Mouse (Mus musculus) hindbrain, embryonic 14.5 days (tissue): ENCODE data around the gene Sf1. TPM values are rescaled to one million over a fixed set of nuclear protein-coding genes. Genes with fewer than 3 reads are reported as not detected.

Source experiments
- ATAC-seq: fragments of 200-750 bp; cut with Nextera tagmentation; 2 replicates; pipeline ENCODE4 v1.8.0; 2017; ENCODE audit warnings: moderate number of reproducible peaks, mild to moderate bottlenecking, moderate TSS enrichment, moderate library complexity; ENCODE audit not compliant: low FRiP score
- DNase-seq: peaks from one replicate; pipeline ENCODE4 v3.0.0-alpha.2; 2015; ENCODE audit warnings: low spot score
- H3K27ac ChIP-seq: fragments of 300-500 bp; sonication (generic); 2 replicates; pipeline ENCODE4 v1.5.1; 2014; ENCODE audit warnings: mild to moderate bottlenecking, moderate library complexity
- H3K27me3 ChIP-seq: fragments of 300-500 bp; sonication (generic); 2 replicates; pipeline ENCODE4 v1.6.1; 2014; ENCODE audit warnings: mild to moderate bottlenecking, low read length, mixed read lengths; ENCODE audit not compliant: control insufficient read depth, insufficient read depth
- H3K36me3 ChIP-seq: fragments of 300-500 bp; sonication (generic); replicated peaks from 2 replicates; pipeline ENCODE4 v1.6.1; 2014; ENCODE audit not compliant: control insufficient read depth, insufficient read depth
- H3K4me1 ChIP-seq: fragments of 300-500 bp; sonication (generic); replicated peaks from 2 replicates; pipeline ENCODE4 v1.6.1; 2014; ENCODE audit warnings: antibody characterized with exemption, low read length, mixed read lengths; ENCODE audit not compliant: control insufficient read depth, insufficient read depth
- H3K4me2 ChIP-seq: fragments of 300-500 bp; sonication (generic); replicated peaks from 2 replicates; pipeline ENCODE4 v1.6.1; 2014; ENCODE audit warnings: mild to moderate bottlenecking, moderate library complexity
- H3K4me3 ChIP-seq: fragments of 300-500 bp; sonication (generic); replicated peaks from 2 replicates; pipeline ENCODE4 v1.5.1; 2014; ENCODE audit warnings: mild to moderate bottlenecking, low read length
- H3K9ac ChIP-seq: fragments of 300-500 bp; sonication (generic); 2 replicates; pipeline ENCODE4 v1.6.1; 2014
- H3K9me3 ChIP-seq: fragments of 300-500 bp; sonication (generic); 2 replicates; pipeline ENCODE4 v1.6.1; 2016; ENCODE audit warnings: low read length; ENCODE audit not compliant: control insufficient read depth
- WGBS: fragments of 180-500 bp; shearing (Covaris S2); extraction: QIAGEN DNeasy Blood & Tissue Kit; methylation state at CpG from one replicate; pipeline ENCODE4 v1.1.7; 2014; 5-methylcytosine and 5-hydroxymethylcytosine counted together
- polyA plus RNA-seq: library from polyadenylated mRNA; unstranded; fragments of >200 nt; fragmentation: Nextera tagmentation; extraction: Ambion mirVana; gene quantifications from 2 replicates; pipeline ENCODE4 v1.2.1, GENCODE M21; 2014

The Sf1 gene
- 103 and 112 TPM in 2 replicates for polyA plus RNA-seq

DNA sequence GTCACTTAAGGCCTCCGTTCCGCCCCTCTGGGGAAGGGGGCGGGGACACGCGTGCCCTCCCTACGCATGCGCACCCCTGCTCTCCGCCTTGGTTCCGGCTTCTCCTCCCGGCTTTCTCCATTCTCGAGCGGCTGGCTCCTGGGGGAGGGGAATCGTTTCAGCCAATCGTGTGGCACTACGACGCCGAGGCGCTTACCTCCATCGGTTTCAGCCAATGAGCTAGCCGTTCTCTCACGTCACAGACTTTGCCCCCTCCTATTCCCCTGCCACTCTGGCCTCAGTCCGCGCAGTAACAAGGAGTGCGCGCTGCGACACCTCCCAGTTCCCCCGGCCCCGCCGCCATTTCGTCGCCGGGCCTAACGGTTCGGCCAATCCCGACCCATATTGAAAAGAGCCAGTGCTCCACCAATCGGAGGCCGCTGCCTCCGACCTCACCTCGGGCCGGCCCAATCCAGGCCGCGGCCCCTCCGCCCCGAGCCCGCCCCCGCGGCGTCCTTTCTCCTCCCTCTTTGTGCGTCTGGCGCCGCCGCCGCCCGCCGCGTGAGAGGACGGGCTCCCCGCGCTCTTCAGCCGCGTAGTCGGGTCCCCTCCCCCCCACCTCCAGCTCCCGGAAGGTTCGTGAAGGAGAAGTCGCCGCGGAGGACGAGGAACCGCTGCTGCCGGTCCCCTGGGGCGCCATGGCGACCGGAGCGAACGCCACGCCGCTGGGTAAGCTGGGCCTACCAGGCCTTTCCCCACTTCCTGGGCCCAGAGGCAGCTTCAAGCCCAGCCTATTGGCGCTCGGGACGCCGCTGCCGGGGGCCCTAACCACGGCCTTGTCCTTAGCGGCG, at the start of gene Sf1:
TSS of gene Sf1 (plus strand) at position 280 of the 830 bp plus-strand sequence.
- Histone ChIP-seq H3K4me3 (peak within 1 kb of the TSS; percentile 94), H3K4me1 (peaks cover 19% of the 10 kb centered on the region), H3K27me3 (no peaks in the 10 kb centered on the region), H3K36me3 (peaks cover 41% of the 10 kb centered on the region), H3K9ac (peak within 1 kb of the TSS; percentile 95), H3K27ac (peak within 1 kb of the TSS; percentile 97), H3K4me2 (peak within 1 kb of the TSS; percentile 83), H3K9me3 (no peaks in the 10 kb centered on the region)
- ATAC-seq (peak; percentile 99), DNase-seq (peak; percentile 98)
- under 1% methylated on average over 85 of the region's 85 CpGs for WGBS

GRCm38 (mm10) chr19:6313796-6314195, 49.7 kb upstream of the Sf1 start:
- H3K9ac ChIP-seq = no peak overlapping the region
- H3K4me1 ChIP-seq = no peaks in the 10 kb centered on the region
- H3K9me3 ChIP-seq = no peaks in the 10 kb centered on the region
- H3K4me2 ChIP-seq = no peak overlapping the region
- no peaks in the 10 kb centered on the region for H3K27me3 ChIP-seq
- no peak overlapping the region for H3K4me3 ChIP-seq
- H3K36me3 ChIP-seq = peaks cover 12% of the 10 kb centered on the region
- DNase-seq = no peak
- H3K27ac ChIP-seq = no peak overlapping the region
- no peak for ATAC-seq
- 87% methylated on average over 8 of the region's 8 CpGs for WGBS

GRCm38 (mm10) chr19:6314513-6314912, 49.0 kb upstream of the Sf1 start:
- Histone ChIP-seq H3K4me2 (no peak overlapping the region), H3K4me3 (no peak overlapping the region), H3K4me1 (no peaks in the 10 kb centered on the region), H3K27me3 (no peaks in the 10 kb centered on the region), H3K27ac (no peak overlapping the region), H3K36me3 (peaks cover 12% of the 10 kb centered on the region), H3K9me3 (no peaks in the 10 kb centered on the region), H3K9ac (no peak overlapping the region)
- DNase-seq (no peak), ATAC-seq (no peak)
- WGBS = 90% methylated on average over 8 of the region's 8 CpGs

DNA sequence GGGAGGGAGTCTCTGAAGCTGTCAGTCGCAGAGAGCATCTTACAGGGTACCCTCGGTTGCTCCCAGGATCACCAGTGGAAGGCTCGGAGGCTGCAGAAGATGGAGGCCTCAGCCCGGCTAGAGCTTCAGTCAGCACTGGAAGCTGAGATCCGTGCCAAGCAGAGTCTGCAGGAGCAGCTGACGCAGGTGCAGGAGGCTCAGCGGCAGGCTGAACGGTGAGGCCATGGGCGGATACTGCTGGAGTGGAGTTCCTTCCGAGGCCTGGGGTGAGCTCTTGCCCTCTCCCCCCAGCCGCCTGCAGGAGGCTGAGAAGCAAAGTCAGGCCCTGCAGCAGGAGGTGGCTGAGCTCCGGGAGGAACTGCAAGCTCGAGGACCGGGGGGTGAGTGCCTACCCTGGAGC, 47.9 kb upstream of the Sf1 start:
- DNase-seq (no peak), ATAC-seq (no peak)
- Histone ChIP-seq H3K4me1 (no peaks in the 10 kb centered on the region), H3K9ac (no peak overlapping the region), H3K9me3 (no peaks in the 10 kb centered on the region), H3K36me3 (peaks cover 18% of the 10 kb centered on the region), H3K4me3 (no peak overlapping the region), H3K27ac (no peak overlapping the region), H3K4me2 (no peak overlapping the region), H3K27me3 (no peaks in the 10 kb centered on the region)
- WGBS = 75% methylated on average over 14 of the region's 14 CpGs

GRCm38 (mm10) chr19:6318145-6318544, 45.3 kb upstream of the Sf1 start:
- no peak overlapping the region for H3K27ac ChIP-seq
- no peak overlapping the region for H3K4me2 ChIP-seq
- H3K9me3 ChIP-seq = no peaks in the 10 kb centered on the region
- WGBS = 87% methylated on average over 12 of the region's 12 CpGs
- no peak overlapping the region for H3K4me3 ChIP-seq
- no peak for ATAC-seq
- no peak overlapping the region for H3K9ac ChIP-seq
- peaks cover 28% of the 10 kb centered on the region for H3K36me3 ChIP-seq
- H3K4me1 ChIP-seq = no peaks in the 10 kb centered on the region
- DNase-seq = no peak
- no peaks in the 10 kb centered on the region for H3K27me3 ChIP-seq

- H3K4me3 ChIP-seq = no peak overlapping the region
- H3K4me2 ChIP-seq = no peak overlapping the region
- H3K36me3 ChIP-seq = peaks cover 28% of the 10 kb centered on the region; the same call in 1 of the 2 replicates
- no peak overlapping the region for H3K9ac ChIP-seq
- WGBS = 90% methylated on average over 8 of the region's 8 CpGs
- H3K27me3 ChIP-seq = no peaks in the 10 kb centered on the region
- H3K27ac ChIP-seq = no peak overlapping the region
- no peak for DNase-seq
- H3K4me1 ChIP-seq = no peaks in the 10 kb centered on the region
- no peak for ATAC-seq
- no peaks in the 10 kb centered on the region for H3K9me3 ChIP-seq
These were observed 42.1 kb upstream of the Sf1 start for GRCm38 (mm10) chr19:6321358-6321757.

- no peaks in the 10 kb centered on the region for H3K27me3 ChIP-seq
- peaks cover 28% of the 10 kb centered on the region; the same call in 1 of the 2 replicates for H3K36me3 ChIP-seq
- DNase-seq (no peak), ATAC-seq (no peak)
- no peak overlapping the region for H3K4me3 ChIP-seq
- H3K9me3 ChIP-seq = no peaks in the 10 kb centered on the region
- 86% methylated on average over 33 of the region's 33 CpGs for WGBS
- H3K4me2 ChIP-seq = no peak overlapping the region
- H3K9ac ChIP-seq = no peak overlapping the region
- no peak overlapping the region for H3K27ac ChIP-seq
- H3K4me1 ChIP-seq = no peaks in the 10 kb centered on the region
These were observed 41.5 kb upstream of the Sf1 start for GRCm38 (mm10) chr19:6321786-6322621.

- 83% methylated on average over 9 of the region's 9 CpGs for WGBS
These were observed 38.7 kb upstream of the Sf1 start for GRCm38 (mm10) chr19:6324751-6325150.

GRCm38 (mm10) chr19:6331178-6331577, 32.3 kb upstream of the Sf1 start:
- H3K4me3 ChIP-seq = no peak overlapping the region
- ATAC-seq = no peak
- no peak for DNase-seq
- WGBS = 71% methylated on average over 5 of the region's 5 CpGs
- no peak overlapping the region for H3K27ac ChIP-seq
- no peak overlapping the region for H3K9ac ChIP-seq
- H3K4me1 ChIP-seq = peaks cover 10% of the 10 kb centered on the region
- no peaks in the 10 kb centered on the region for H3K27me3 ChIP-seq
- H3K9me3 ChIP-seq = no peaks in the 10 kb centered on the region
- no peak overlapping the region for H3K4me2 ChIP-seq
- H3K36me3 ChIP-seq = no peaks in the 10 kb centered on the region

More at GRCm38 (mm10) chr19:6324751-6325150, 38.7 kb upstream of the Sf1 start:
- Histone ChIP-seq H3K9me3 (no peaks in the 10 kb centered on the region), H3K36me3 (peaks cover 20% of the 10 kb centered on the region; the same call in 1 of the 2 replicates), H3K4me1 (no peaks in the 10 kb centered on the region), H3K4me3 (no peak overlapping the region), H3K9ac (no peak overlapping the region), H3K27me3 (no peaks in the 10 kb centered on the region), H3K4me2 (no peak overlapping the region), H3K27ac (no peak overlapping the region)
- ATAC-seq = no peak
- no peak for DNase-seq
